Mouse (Mus musculus) left cerebral cortex, postnatal 36 days (tissue): ENCODE results near the gene Isg15. TPM values are rescaled to one million over a fixed set of nuclear protein-coding genes. Genes with fewer than 3 reads are reported as not detected.

ENCODE experiments used
- DNase-seq, 2 experiments: peaks; one replicate each; pipeline ENCODE4 v3.0.0; 2021 to 2022; ENCODE audit warnings: low spot score in 2 of 2, mixed read lengths in 1 of 2
- intact Hi-C: fragments of 180-260 bp; cut with DNase I; formaldehyde crosslinking; loops from one replicate; pipeline ENCODE4 v1.15.1; 2025
- total RNA-seq, 2 experiments: library from RNA; stranded (reverse); gene quantifications; 2 replicates each; pipeline ENCODE4 v1.2.3; 2021

Isg15 gene
- total RNA-seq, 2 experiments from 2014 or later: 1.5 to 1.9 TPM

DNA sequence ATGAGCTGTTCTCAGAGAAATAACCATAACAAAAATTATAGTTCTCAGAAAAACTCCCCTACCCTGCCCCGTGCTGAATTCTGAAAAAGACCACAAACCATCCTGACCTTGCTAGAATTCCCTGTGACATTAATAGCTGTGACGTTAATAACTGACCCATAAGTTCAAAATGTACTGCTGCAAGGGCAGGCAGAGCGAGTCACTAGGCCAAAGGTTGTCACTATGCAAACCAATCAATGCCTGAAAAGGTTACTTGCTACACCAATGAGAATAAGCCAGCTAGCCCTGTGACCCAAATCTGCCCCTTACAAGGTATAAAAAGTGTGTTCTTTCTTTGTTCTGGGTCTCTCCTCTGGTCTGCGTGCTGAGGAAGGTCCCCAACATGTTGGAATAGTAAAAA, 8.3 kb upstream of the Isg15 start:
- DNase-seq: no peak
- intact Hi-C loops: no loop called here

DNA sequence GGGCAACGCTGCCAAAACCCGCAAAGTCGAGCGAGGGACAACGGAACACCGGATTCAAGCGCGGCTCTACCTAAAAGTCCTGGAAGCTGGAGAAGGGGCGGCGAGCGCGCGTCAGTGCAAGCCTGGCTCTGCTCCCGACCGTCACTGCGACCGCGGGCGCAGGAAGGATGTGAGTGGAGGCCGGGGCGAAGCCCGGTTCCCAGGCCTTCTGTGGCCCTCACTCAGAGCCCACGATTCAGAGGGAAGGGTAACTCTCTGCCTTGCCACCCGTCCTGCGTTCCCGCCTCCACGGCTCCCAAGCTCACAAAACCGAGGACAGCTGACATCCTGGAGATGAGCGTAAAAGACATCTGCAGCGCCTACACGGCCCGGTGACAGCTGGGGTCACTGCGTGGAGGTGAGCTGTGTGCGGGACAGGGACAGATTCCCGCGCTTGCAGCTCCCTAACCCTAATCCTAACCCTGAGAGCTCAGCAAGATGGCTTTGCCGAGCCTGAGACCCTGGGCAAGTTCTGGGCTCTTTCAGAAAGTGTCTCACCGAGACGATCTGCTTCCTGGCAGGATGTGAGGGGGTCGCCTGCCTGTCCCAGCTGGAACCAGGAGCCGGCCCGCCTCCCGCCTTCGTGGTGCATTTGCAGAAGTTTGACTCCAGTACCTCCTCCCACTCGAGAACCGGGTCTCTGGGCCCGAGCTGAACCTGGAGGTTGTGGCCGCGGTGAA, 3.0 kb upstream of the Isg15 start:
- DNase-seq: peak in 1 of 2 experiments; percentile 19
- intact Hi-C loops: loop anchor here (2.0 kb wide), 1 partner anchor 31 kb away; the partner anchor contains the start of gene Plekhn1

DNA sequence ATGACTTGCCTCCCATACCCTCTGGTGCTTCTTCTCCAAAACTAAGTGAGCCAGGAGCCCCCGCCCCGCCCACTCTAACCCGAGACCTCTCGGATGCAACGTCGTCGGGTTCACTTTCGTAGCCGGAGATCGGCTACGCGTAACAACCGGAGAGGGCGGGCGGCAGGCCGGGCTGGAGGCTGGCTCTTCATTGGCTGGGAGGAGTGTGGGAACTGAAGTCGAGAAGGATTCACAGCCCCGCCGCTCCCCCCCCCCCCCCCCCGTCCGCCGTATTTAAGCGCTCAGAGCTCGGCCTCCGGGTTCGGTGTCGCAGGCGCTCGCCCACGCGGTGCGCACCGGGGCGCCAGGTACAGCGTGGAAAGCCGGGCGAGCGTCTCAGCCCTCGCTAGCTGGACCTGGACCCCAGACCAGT, 2.4 kb upstream of the Isg15 start, which contains the start of gene AW011738:
Gene AW011738, plus strand, starts transcription at position 304 of the 412 bp plus-strand sequence.
- intact Hi-C loops: loop anchor here (2.0 kb wide), 1 partner anchor 32 kb away; the partner anchor contains the start of gene Plekhn1
- DNase-seq: peak; percentile 53 to 60

DNA sequence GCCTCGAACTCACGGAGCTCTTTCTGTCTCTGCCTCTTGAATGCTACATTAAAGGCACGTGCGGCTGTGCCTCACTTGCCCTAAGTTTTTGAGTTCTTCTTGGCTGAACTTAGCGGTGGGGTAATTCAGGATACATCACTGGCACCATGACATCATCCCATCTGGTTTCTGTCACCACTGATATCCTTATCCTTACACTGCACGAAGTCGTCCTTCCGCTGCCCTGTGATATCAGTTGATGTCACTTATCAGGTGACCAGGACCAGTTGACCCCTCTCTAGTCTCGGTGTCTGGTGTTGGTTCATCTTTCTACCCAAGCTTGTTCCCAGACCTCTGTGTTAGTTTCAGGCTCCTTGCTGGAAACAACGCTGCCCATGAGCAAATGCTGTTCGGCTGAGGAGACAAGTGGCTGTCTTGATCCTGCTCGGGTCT, 1.9 kb upstream of the Isg15 start:
- intact Hi-C loops: loop anchor here (2.0 kb wide), 1 partner anchor 32 kb away; the partner anchor contains the start of gene Plekhn1
- DNase-seq: no peak

DNA sequence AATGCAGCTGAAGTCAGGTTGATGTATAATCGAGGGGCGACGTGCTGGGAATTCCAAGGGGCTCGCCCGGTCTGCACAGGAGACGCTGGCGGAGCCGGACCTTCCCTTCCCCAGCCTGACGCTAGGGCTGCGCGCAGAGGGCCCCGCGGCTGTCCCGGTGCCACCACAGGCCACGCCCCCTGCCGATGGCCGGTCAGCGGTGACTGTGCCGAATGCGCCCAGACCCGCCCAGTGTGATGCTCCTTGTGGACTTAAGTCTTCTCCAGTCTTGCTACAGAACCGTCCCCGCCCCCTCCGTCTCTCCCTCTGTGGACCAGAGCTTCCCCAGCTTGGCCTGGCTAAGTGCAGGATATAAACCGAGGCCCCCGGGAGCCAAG, 2.8 kb downstream of the Isg15 start:
- intact Hi-C loops: no loop called here
- DNase-seq: peak; percentile 63 to 69

DNA sequence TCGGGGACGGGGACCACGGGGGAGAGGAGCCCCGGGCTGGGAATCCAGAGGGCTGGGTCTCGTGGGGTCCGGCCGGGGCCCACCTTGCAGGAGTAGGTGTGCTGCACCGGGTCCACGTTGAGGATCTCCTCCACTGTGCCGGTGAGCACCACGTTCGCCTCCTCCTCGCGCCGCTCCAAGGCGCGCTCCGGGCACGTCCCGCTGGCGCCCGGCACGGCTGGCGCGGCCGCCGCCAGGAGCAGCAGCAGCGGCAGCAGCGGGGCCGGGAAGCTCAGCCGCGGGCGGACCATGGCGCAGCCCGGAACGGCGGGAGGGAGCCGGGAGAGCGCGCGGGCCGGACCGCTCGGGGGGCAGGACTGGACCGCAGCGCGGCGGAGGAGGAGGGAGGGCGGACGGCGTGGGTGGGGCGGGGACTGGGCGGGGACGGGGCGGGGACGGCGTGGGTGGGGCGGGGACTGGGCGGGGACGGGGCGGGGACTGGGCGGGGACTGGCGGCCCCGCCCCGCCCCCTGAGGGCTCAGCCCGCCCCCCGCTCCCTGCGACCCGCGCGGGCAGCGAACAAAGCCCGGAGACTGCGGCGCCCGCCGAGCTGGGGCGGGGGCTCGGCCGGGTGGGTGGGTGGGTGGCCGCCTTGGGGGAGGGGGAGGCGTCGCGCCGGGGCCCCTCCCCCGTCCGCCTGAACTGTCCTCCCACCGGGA, 3.3 kb downstream of the Isg15 start, which contains the start of gene Agrn:
Gene Agrn, minus strand, starts transcription at position 358 of the 698 bp plus-strand sequence.
- DNase-seq: peak; percentile 41 to 59
- intact Hi-C loops: no loop called here

DNA sequence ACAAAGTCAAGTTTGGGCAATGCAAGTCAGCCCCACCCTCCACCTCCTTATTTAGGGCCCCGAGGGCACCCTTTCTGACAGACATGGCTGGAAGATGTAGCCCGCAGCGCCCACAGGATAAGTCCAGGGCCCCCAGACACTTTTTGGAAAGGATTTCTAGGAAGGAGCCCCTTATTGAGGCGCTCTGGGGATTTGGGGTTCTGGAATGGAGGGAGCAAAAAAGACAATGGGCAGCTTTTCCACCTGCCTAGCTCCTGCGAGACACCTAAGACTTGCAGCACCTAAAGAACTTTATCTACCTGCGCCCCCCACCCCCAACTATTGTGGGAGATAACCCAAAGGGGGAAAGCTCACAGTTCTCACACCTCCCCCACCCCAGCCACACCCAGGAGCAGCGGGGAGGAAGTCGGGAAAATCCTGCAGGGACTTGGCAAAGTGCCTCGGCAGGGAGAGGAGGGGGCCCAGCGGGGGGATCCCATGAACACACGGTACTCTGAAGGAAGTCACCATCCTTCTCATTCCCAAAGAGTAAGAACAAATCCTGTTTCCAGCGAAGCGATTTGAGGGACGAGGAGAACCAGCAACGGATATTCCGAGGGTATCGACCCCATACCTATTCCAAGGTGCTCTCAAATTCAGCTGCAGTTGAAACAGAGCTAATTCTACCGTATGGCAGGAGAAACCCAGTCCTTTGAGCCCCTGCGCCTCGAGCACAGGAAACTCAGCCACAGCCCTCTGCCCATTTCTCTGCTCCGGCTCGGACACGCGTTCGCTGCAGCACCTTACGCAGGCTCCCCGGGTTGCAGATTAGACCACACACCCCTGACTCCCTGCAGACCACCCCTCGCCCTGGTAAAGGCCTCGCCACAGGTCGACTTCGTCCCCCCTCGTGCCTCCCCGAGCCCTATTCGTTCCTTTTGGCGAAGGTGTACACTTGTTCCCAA, 4.4 kb downstream of the Isg15 start:
- intact Hi-C loops: no loop called here
- DNase-seq: no peak

- intact Hi-C loops: no loop called here
- no peak for DNase-seq
Observed at GRCm38 (mm10) chr4:156194346-156194745, 6.3 kb downstream of the Isg15 start.

GRCm38 (mm10) chr4:156193906-156194305, 6.7 kb downstream of the Isg15 start:
- intact Hi-C loops: no loop called here
- no peak for DNase-seq

DNA sequence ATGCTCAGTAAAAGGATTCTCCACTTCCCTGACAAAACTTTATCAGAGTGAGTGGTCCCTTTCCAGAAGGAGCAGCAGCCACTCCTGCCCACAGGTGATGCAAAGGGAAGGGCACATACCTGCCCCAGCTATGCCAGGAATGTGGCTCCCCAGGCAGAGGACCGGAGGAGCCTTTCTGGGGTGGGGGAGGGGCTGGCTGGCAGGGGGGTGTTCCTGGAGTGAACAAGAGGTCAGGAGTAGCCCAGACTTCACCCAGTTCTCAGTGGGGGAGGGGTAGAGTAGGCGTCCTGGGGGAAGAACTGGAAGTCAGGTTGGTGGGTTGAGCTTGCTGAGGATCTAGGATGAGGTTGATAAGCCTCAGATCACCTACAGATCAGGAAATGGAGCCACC, 7.4 kb downstream of the Isg15 start:
- intact Hi-C loops: no loop called here
- no peak for DNase-seq

DNA sequence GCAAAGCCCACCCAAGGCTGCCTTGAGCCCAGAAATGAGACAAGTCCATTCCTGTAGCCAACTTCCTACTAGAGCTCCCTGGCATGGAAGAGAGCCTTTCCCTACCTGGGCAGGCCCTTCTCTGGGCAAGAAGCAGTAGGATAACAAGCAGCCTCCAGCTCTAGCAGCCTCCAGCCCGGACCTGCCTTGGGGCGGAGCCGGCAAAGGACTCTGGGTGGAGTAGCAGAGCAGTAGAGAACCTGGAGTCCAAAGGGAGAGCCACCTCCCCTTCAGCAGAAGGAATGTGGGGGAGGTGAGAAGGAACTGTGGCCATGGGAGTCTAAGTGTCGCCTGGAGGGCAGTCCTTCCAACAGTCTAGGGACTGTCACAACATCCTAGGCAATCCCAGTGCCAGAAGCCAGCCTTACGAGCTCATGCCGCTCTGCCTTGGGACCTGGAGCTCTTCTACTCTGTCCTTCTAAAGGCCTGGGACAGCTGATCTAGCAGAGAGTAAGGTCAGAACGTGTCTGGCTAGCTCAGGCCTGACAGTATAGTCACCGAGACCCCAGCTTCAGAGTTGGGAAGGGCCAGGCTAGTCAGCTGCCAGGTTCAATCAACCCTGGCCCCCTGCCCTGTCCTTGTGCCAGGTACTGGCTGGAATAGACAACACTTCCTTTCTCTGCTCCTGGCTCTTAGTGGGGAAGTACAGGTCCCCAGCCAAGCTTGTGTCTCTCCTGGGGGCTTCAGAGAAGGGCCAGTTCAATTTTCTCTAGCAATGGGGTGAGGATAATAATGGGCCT, 8.0 kb downstream of the Isg15 start:
- intact Hi-C loops: no loop called here
- no peak for DNase-seq

DNA sequence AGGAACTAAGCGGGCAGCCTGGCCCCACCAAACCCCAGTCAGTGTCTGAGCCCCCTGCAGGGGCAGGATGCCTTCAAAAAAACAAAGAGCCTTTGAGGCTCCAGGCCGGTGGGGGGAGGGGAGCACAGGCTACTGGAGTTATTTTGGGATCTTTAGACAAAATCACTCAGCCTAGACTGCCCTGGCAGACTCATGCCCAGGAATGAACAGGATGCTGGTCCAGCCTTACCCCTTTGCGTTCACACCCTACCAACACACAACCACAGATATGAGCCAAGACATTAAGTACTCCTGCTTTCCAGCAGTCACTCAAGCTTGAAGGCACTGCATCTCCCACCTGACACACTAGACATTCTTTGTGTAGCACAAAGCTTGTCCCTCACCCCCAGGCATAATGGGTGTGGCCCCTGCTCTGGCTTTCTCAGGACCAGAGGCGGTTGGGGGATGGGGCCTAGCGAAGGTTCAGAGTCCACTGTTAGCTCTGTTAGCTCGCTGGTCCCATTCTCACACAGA, 11.8 kb downstream of the Isg15 start:
- intact Hi-C loops: no loop called here
- DNase-seq: no peak

- intact Hi-C loops: no loop called here
- no peak for DNase-seq
Observed at GRCm38 (mm10) chr4:156188162-156188810, 12.3 kb downstream of the Isg15 start.

DNA sequence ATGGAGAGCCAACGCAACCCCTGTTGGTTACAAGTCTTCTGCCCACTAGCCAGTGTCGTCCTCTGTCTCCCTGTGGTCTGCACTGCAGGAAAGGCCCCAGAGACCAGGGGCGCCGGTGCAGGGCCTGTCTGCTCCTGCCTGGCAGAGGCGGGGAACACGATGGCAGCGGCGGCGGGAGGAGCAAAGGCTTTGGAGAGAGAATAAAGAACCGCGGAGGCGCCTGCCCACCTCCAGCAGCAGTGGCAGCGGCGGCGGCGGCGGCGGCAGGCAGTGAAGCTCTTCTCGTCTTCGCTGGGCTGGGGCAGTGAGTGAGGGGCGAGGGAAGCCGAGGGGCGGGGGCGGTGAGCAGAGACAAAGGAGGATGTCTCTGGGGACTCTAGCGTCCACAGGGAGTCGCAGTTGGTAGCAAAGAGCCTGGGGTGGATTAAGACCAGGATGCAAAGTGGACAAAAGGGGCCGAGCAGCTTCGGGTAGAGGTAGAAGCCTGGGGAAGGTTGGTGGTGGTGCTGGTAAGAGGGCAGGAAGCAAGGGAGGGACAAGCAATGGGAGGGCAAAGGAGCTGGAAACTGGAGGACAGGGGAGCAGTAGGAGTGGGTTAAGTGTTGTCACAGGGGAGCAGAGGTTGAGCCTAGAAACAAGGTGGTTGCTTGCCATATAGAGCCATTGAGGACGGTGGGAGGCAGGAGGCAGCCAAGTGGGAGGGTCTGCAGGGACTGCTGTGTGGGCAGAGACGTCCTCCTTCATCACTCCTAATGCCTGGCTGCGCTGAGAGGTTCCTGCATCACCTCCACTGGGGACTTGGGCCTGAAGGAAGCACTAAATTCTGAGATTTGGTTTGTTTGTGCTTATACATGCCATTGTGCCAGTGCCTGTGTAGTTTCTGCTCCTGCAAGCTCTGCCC, 14.4 kb downstream of the Isg15 start:
- DNase-seq: peak; percentile 59 to 74
- intact Hi-C loops: no loop called here

DNA sequence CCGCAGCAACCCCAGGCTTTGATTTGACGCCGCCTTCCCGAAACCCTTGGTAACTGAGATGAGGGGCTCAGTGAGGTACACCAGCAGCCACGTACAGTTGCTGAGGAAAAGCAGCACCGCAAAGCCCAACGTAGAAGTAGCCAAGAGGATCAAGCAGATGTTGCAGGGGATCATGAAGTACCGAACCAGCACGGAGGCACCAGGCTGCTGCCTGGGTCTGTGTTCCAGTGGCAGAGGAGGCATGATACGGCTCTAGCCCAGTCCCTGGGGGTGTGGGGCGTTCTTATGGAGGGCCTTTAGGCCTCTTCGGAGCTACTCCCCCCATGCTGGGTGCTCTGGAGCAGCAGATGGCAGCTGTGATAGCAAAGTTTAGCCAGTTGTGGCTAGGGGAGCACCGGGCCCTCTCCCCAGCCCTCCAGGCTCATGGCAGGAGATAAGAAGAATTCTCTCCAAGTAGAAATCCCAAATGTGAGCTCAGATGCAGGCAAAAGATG, 15.1 kb downstream of the Isg15 start:
- peak; percentile 32 to 43 for DNase-seq
- intact Hi-C loops: no loop called here

- DNase-seq: no peak
- intact Hi-C loops: no loop called here
Observed at GRCm38 (mm10) chr4:156184291-156184954, 16.2 kb downstream of the Isg15 start.

DNA sequence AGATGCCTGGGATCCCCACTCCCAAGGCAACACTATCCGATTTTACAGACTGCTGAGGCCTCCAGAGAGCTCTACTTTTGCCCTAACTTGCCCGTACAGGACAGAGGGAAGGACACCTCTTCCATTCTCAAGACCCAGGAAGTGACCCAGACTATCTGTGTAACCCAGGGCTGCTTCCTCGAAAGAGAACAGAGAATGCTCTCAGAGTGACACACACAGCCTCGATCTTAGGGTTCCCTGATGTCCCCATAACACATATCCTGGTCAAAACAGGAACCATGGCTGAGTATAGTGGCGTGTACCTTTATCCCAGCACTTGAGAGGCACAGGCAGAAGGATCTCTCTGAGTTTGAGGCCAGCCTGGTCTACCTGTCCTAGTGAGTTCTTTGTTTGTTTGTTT, 16.9 kb downstream of the Isg15 start:
- intact Hi-C loops: no loop called here

More for the DNA sequence above, 16.9 kb downstream of the Isg15 start:
- DNase-seq: no peak
